Mouse (Mus musculus): ENCODE results near the gene Ctnna2. TPM values are rescaled to one million over a fixed set of nuclear protein-coding genes. Genes with fewer than 3 reads are reported as not detected.

Gene Ctnna2
- 6.7 and 7.2 TPM in 2 replicates for polyA plus RNA-seq (2015; fragmentation: Nextera tagmentation; extraction: Ambion mirVana)

DNA sequence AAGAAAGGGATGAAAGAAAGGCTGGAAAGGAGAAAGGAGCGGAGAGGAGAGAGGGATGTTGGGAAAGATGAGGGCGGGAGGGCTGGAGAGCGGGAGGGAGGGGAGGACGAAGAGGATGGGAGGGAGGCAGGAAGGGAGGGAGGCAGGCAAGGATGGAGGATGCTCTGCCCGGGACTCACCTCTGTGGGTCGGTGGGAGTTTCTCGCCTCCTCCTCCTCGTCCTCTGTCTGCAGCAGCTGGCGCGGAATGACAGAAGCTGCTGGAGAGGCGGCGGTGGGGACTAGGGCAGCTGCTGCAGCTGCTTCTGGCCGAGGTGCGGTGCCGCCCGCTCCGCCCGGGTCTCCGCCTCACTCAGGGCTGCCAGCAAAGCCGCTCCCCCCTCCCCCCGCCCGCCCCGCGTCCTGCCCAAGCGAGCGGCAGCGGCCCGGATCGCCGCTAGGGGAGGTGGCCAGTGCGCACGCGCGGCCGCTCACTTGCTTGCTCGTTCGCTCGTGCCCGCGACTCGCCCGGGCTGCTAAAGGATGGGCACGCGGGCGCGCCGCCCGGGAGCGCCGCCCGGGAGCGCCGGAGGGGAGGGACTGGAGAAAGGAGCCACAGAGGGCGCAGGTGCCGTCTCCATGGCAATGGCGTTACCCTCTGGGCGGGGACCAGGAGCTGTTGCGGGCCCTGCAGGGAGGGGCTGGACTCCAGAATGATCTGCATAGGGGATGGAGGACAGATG, at the start of gene Ctnna2:
Gene Ctnna2, minus strand, starts transcription at position 459 of the 721 bp plus-strand sequence.
- Histone ChIP-seq H3K4me3 (replicated peaks; ENCODE audit: low read length) (peak within 1 kb of the TSS; percentile 51), H3K9ac (ENCODE audit: low read length) (peak within 1 kb of the TSS; percentile 60), H3K4me2 (ENCODE audit: low read depth, low read length) (peak within 1 kb of the TSS; percentile 75), H3K27ac (ENCODE audit: low read length) (no peak within 1 kb of the TSS), H3K27me3 (ENCODE audit: control insufficient read depth, insufficient read depth, low read length) (no peaks in the 10 kb centered on the region), H3K9me3 (replicated peaks; ENCODE audit: control insufficient read depth, low read length) (no peaks in the 10 kb centered on the region), H3K4me1 (ENCODE audit: control insufficient read depth, insufficient read depth, low read length) (peaks cover 5% of the 10 kb centered on the region; the same call in 1 of the 2 replicates), H3K36me3 (ENCODE audit: control insufficient read depth, insufficient read depth, low read length) (no peaks in the 10 kb centered on the region)
- peak; percentile 92 for ATAC-seq (ENCODE audit: insufficient read depth, low FRiP score)
- WGBS, result under 1% methylated on average over 52 of the region's 58 CpGs

DNA sequence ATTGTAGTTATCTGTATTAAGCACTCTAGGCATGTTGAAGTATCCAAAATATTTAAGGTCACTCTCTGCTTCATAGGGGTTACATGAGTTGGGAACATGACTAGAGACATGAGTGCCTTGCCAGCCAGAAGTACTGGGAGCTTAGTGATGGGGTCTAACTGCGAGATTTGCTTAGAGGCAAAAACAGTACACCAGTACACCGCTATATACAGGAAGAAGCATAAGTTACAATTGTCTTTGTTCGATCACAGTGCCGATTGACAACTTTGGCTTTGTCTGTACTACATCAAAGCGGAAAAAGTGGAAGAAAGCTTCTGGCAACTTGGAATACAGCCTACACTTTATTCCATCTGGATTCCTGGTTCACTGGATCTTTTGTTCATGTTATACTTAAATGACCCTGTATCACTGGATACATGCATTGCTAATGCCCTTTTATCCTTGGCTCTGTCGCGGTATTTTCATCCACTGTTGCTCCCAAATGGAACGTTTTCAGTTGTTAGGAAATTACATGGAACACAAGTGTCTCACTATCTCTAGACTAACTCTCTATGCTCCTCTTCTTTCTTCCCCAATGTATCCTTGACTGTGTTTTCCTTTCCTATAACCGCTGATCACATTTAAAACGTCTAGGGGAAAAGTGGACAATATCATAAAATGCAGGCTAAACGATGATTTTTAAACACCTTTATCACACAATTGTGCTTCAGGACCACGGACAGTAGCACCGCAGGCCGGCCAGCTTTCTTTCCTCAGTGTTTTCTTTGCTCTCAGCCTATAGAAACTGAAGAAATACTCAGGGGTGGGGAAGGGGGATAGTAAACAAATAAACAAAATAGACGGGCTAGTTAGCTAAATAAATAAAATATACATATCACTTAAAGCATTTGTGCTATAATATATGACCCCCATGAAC, 896 bp upstream of the Ctnna2 start:
- no peaks in the 10 kb centered on the region for H3K27me3 ChIP-seq (ENCODE audit: control insufficient read depth, insufficient read depth, low read length)
- H3K4me3 ChIP-seq (replicated peaks; ENCODE audit: low read length), result peak overlapping the region; percentile 51; the same call in 1 of the 2 replicates
- H3K4me2 ChIP-seq (ENCODE audit: low read depth, low read length), result no peak overlapping the region

GRCm38 (mm10) chr6:77978476-77979240, 841 bp downstream of the Ctnna2 start:
- no peaks in the 10 kb centered on the region for H3K27me3 ChIP-seq (ENCODE audit: control insufficient read depth, insufficient read depth, low read length)
- peak overlapping the region; percentile 75 for H3K4me2 ChIP-seq (ENCODE audit: low read depth, low read length)
- H3K27ac ChIP-seq (ENCODE audit: low read length), result no peak overlapping the region
- peak overlapping the region; percentile 23; the same call in 1 of the 2 replicates for H3K9ac ChIP-seq (ENCODE audit: low read length)
- 19% methylated on average over 10 of the region's 10 CpGs for WGBS
- peak overlapping the region; percentile 51 for H3K4me3 ChIP-seq (replicated peaks; ENCODE audit: low read length)
- H3K9me3 ChIP-seq (replicated peaks; ENCODE audit: control insufficient read depth, low read length), result no peaks in the 10 kb centered on the region
- peaks cover 5% of the 10 kb centered on the region; the same call in 1 of the 2 replicates for H3K4me1 ChIP-seq (ENCODE audit: control insufficient read depth, insufficient read depth, low read length)
- no peak for ATAC-seq (ENCODE audit: insufficient read depth, low FRiP score)
- no peaks in the 10 kb centered on the region for H3K36me3 ChIP-seq (ENCODE audit: control insufficient read depth, insufficient read depth, low read length)

More for the DNA sequence above, 896 bp upstream of the Ctnna2 start:
- H3K9ac ChIP-seq (ENCODE audit: low read length), result no peak overlapping the region
- ATAC-seq (ENCODE audit: insufficient read depth, low FRiP score), result no peak
- H3K4me1 ChIP-seq (ENCODE audit: control insufficient read depth, insufficient read depth, low read length), result peaks cover 5% of the 10 kb centered on the region; the same call in 1 of the 2 replicates
- 14% methylated on average over 15 of the region's 15 CpGs for WGBS
- H3K9me3 ChIP-seq (replicated peaks; ENCODE audit: control insufficient read depth, low read length), result no peaks in the 10 kb centered on the region
- no peak overlapping the region for H3K27ac ChIP-seq (ENCODE audit: low read length)
- H3K36me3 ChIP-seq (ENCODE audit: control insufficient read depth, insufficient read depth, low read length), result no peaks in the 10 kb centered on the region

- H3K9ac ChIP-seq (ENCODE audit: low read length), result no peak overlapping the region
- no peaks in the 10 kb centered on the region for H3K27me3 ChIP-seq (ENCODE audit: control insufficient read depth, insufficient read depth, low read length)
- no peaks in the 10 kb centered on the region for H3K4me1 ChIP-seq (ENCODE audit: control insufficient read depth, insufficient read depth, low read length)
- no peak overlapping the region for H3K4me2 ChIP-seq (ENCODE audit: low read depth, low read length)
- H3K4me3 ChIP-seq (replicated peaks; ENCODE audit: low read length), result no peak overlapping the region
- no peaks in the 10 kb centered on the region for H3K36me3 ChIP-seq (ENCODE audit: control insufficient read depth, insufficient read depth, low read length)
- H3K27ac ChIP-seq (ENCODE audit: low read length), result no peak overlapping the region
- WGBS, result 60% methylated on average over 10 of the region's 10 CpGs
- no peaks in the 10 kb centered on the region for H3K9me3 ChIP-seq (replicated peaks; ENCODE audit: control insufficient read depth, low read length)
- ATAC-seq (ENCODE audit: insufficient read depth, low FRiP score), result no peak
These were observed 8.8 kb downstream of the Ctnna2 start for GRCm38 (mm10) chr6:77970545-77971242.

DNA sequence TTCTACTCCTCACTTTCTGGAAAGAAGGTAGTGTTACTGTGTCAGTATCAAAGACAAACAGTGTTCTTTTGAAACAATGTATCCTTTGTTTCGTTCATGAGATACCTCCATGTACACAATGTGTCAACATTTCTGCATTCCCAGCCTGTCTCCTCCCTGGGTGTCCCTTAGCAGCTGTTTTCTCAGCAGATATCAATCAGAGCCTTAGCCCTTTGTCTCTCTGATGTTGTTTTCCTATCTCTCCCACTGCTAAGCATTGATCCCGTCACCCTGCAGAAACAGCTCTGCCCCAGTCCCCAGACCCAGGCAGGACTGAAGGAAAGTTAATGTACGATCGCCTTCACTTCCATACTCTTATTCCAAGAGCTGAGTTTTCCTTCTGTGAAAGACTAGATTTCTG, 9.7 kb downstream of the Ctnna2 start:
- 31% methylated on average over 4 of the region's 4 CpGs for WGBS
- Histone ChIP-seq H3K4me3 (replicated peaks; ENCODE audit: low read length) (no peak overlapping the region), H3K27me3 (ENCODE audit: control insufficient read depth, insufficient read depth, low read length) (no peaks in the 10 kb centered on the region), H3K36me3 (ENCODE audit: control insufficient read depth, insufficient read depth, low read length) (no peaks in the 10 kb centered on the region), H3K9ac (ENCODE audit: low read length) (no peak overlapping the region), H3K27ac (ENCODE audit: low read length) (no peak overlapping the region), H3K9me3 (replicated peaks; ENCODE audit: control insufficient read depth, low read length) (no peaks in the 10 kb centered on the region), H3K4me2 (ENCODE audit: low read depth, low read length) (no peak overlapping the region), H3K4me1 (ENCODE audit: control insufficient read depth, insufficient read depth, low read length) (no peaks in the 10 kb centered on the region)
- ATAC-seq (ENCODE audit: insufficient read depth, low FRiP score), result no peak

DNA sequence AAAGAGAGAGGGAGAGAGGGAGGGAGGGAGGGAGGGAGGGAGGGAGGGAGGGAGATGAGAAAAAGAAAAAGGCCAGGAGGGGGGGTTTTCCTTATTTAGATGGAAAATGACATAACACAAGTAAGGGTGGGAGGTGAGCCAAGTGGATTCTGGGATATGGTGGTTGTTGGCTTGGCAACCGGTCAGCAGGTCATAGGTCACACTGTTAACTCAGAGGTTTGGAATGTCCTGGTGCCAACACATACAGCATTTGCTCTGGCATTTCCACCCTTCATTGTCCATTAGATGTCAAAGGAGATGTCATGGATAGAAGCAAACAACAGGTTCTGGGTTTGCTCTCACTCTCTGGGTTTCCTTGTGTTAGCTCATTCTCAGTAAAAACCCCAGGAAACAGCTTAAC, 17.5 kb downstream of the Ctnna2 start:
- Histone ChIP-seq H3K36me3 (ENCODE audit: control insufficient read depth, insufficient read depth, low read length) (no peaks in the 10 kb centered on the region), H3K27me3 (ENCODE audit: control insufficient read depth, insufficient read depth, low read length) (no peaks in the 10 kb centered on the region), H3K9me3 (replicated peaks; ENCODE audit: control insufficient read depth, low read length) (no peaks in the 10 kb centered on the region), H3K4me2 (ENCODE audit: low read depth, low read length) (no peak overlapping the region), H3K27ac (ENCODE audit: low read length) (no peak overlapping the region), H3K9ac (ENCODE audit: low read length) (no peak overlapping the region), H3K4me3 (replicated peaks; ENCODE audit: low read length) (no peak overlapping the region), H3K4me1 (ENCODE audit: control insufficient read depth, insufficient read depth, low read length) (no peaks in the 10 kb centered on the region)
- 57% methylated on average over 1 of the region's 1 CpGs for WGBS
- no peak for ATAC-seq (ENCODE audit: insufficient read depth, low FRiP score)

DNA sequence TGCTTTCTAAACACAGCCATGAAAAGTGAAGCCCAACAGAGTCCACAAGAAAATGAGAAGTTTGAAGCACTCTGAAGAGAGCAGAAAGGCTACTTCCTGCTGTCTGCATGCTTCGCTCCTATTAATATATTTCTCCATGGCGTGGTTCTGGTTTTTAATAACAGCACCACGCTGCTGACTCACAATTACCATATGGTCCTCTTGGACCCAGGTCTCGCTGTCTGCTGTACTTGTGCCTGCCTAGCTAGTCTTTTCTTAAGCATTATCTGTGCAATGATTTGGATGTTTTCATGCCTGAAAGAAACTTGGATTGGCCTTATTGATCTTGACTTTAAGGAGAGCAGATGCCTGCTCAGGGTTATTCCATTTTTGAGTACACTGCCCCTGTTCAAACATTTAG, 28.2 kb downstream of the Ctnna2 start:
- Histone ChIP-seq H3K4me2 (ENCODE audit: low read depth, low read length) (no peak overlapping the region), H3K27ac (ENCODE audit: low read length) (no peak overlapping the region), H3K4me3 (replicated peaks; ENCODE audit: low read length) (no peak overlapping the region), H3K9ac (ENCODE audit: low read length) (no peak overlapping the region), H3K9me3 (replicated peaks; ENCODE audit: control insufficient read depth, low read length) (no peaks in the 10 kb centered on the region), H3K36me3 (ENCODE audit: control insufficient read depth, insufficient read depth, low read length) (no peaks in the 10 kb centered on the region), H3K4me1 (ENCODE audit: control insufficient read depth, insufficient read depth, low read length) (no peaks in the 10 kb centered on the region), H3K27me3 (ENCODE audit: control insufficient read depth, insufficient read depth, low read length) (no peaks in the 10 kb centered on the region)
- WGBS, result 45% methylated on average over 4 of the region's 4 CpGs
- ATAC-seq (ENCODE audit: insufficient read depth, low FRiP score), result no peak

DNA sequence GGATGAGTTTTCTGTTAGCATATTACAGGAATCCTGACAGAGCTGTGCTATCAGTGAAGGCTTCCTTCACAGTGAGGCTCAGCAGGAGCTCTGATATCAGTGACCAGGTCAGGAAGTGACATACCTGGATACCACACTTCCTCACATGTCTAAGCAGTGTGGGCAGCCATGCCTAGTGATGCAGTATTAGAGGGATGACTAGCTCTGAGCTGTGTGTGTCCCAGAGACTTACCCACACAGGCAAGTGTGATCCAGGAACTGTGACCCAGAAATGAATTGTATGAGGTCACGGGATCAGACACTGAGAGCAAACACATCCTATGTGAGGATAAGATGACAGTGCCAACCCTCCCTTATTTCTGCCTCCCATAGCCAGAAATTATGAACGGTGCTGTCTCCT, 28.8 kb downstream of the Ctnna2 start:
- no peak for ATAC-seq (ENCODE audit: insufficient read depth, low FRiP score)
- 56% methylated on average over 2 of the region's 2 CpGs for WGBS
- Histone ChIP-seq H3K4me1 (ENCODE audit: control insufficient read depth, insufficient read depth, low read length) (no peaks in the 10 kb centered on the region), H3K36me3 (ENCODE audit: control insufficient read depth, insufficient read depth, low read length) (no peaks in the 10 kb centered on the region), H3K9ac (ENCODE audit: low read length) (no peak overlapping the region), H3K4me3 (replicated peaks; ENCODE audit: low read length) (no peak overlapping the region), H3K4me2 (ENCODE audit: low read depth, low read length) (no peak overlapping the region), H3K9me3 (replicated peaks; ENCODE audit: control insufficient read depth, low read length) (no peaks in the 10 kb centered on the region), H3K27me3 (ENCODE audit: control insufficient read depth, insufficient read depth, low read length) (no peaks in the 10 kb centered on the region), H3K27ac (ENCODE audit: low read length) (no peak overlapping the region)

All from stomach, embryonic 16.5 days (tissue).